Mouse (Mus musculus) erythroblast, embryonic 14.5 days (primary cell): ENCODE measurements around the gene Mfap4.

Source experiments
- GATA1 ChIP-seq: IDR thresholded peaks from 2 replicates; pipeline ENCODE4 v1.6.1; 2012; ENCODE audit warnings: low read length, inconsistent platforms, mixed read lengths
- TAL1 ChIP-seq: IDR thresholded peaks from 3 replicates; pipeline ENCODE4 v1.6.1; 2012; ENCODE audit warnings: low read length, inconsistent platforms, mixed read lengths

- TF ChIP-seq TAL1 (no peak), GATA1 (no peak)
Measured at GRCm38 (mm10) chr11:61489874-61490273, 4.6 kb downstream of the Mfap4 start.
